Mouse (Mus musculus): ENCODE data around the gene H2-D1. TPM values are rescaled to one million over a fixed set of nuclear protein-coding genes. Genes with fewer than 3 reads are reported as not detected.
"Not testable (repeated sequence)": the region's sequence is repeated elsewhere in the genome, so short reads cannot be mapped to it uniquely, and the experiment has no call there.

The H2-D1 gene
- polyA plus RNA-seq, 1 experiment = 351 TPM

DNA sequence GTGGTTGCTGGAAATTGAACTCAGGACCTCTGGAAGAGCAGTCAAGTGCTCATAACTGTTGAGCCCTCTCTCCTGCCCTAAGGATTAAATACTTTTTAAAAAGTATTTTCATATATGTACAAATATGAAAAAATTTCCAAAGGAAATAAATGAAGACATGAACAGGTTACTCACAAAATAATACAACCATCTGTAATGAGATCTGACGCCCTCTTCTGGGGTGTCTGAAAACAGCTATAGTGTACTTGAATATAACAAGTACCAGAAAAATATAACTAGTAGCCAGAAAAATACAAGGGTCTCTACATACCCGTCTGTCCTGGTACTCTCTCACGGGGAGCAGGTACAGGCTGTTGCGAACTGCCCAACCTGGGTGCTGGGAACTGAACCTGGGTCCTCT lies 37.9 kb upstream of the H2-D1 start:
- H3K27me3 ChIP-seq (replicated peaks; ENCODE audit: control insufficient read depth, insufficient read depth, low read length) = no peaks in the 10 kb centered on the region
- no peaks in the 10 kb centered on the region; the same call in 1 of the 2 replicates for H3K36me3 ChIP-seq (ENCODE audit: control insufficient read depth, insufficient read depth, low read length)
- WGBS = 95% methylated on average over 4 of the region's 4 CpGs

DNA sequence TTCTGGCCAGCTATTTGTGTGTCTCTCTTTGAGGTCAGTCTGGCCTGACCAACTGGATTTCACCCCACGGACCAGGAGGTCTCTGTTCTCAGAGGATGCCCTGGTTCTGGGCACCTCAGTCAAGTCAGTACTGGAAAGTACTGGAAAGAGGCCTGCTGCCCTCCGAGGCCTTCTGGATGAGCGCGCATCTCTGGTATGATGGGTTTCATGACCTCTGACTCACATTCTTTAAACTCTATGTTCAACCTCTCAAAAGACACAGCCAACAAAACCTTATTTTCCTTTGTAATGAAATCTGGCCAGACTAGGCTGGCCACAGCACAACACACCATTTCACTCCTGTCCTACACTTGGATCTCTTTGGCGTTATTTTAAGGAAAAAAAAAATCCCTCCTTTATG lies 37.1 kb upstream of the H2-D1 start:
- no peak overlapping the region for H3K4me3 ChIP-seq (ENCODE audit: insufficient read depth, low read depth, low read length)
- no peak for DNase-seq
- no peaks in the 10 kb centered on the region for H3K4me1 ChIP-seq (ENCODE audit: control insufficient read depth, insufficient read depth, low read length)
- no peak overlapping the region for H3K27ac ChIP-seq (ENCODE audit: insufficient read depth, low read depth, low read length)
- TF ChIP-seq POLR2A (IDR thresholded peaks at IDR 0.05; ENCODE audit: low read depth, low read length) = no peak
- 85% methylated on average over 5 of the region's 5 CpGs for WGBS
- H3K27me3 ChIP-seq (replicated peaks; ENCODE audit: control insufficient read depth, insufficient read depth, low read length) = no peaks in the 10 kb centered on the region
- H3K36me3 ChIP-seq (ENCODE audit: control insufficient read depth, insufficient read depth, low read length) = no peaks in the 10 kb centered on the region; the same call in 1 of the 2 replicates

More for the DNA sequence above, 37.9 kb upstream of the H2-D1 start:
- no peaks in the 10 kb centered on the region for H3K4me1 ChIP-seq (ENCODE audit: control insufficient read depth, insufficient read depth, low read length)
- TF ChIP-seq CTCF (conservative IDR thresholded peaks at IDR 0.05; ENCODE audit: insufficient read depth, insufficient read length, low read depth, low read length) (no peak), POLR2A (IDR thresholded peaks at IDR 0.05; ENCODE audit: low read depth, low read length) (no peak)
- no peak overlapping the region for H3K27ac ChIP-seq (ENCODE audit: insufficient read depth, low read depth, low read length)
- no peak overlapping the region for H3K4me3 ChIP-seq (ENCODE audit: insufficient read depth, low read depth, low read length)
- DNase-seq = no peak

DNA sequence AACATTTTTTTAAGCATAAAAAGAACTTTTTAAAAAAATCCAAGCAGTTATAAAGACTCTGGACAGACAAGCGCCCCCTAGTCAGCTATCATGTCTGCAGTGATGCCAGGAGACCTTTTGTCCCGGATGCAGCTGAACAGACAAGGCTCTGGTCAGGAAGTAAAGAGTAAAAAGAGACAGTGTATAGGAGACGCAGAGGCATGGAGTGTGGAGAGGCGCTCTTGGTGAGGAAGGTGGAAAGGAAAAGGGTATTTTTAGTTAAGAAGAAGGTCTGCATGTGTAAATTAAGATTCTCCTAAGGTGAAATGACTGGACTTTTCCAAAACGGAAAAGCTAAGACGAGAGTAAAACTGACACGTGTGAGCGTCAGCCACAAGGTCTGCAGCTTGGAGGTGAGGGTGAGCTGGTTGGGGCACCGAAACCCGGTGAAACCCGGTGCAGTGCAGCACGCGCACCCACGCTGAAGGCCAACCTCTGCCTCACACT lies 35.9 kb upstream of the H2-D1 start:
- H3K27me3 ChIP-seq (replicated peaks; ENCODE audit: control insufficient read depth, insufficient read depth, low read length) = no peaks in the 10 kb centered on the region
- DNase-seq = no peak
- no peaks in the 10 kb centered on the region for H3K4me1 ChIP-seq (ENCODE audit: control insufficient read depth, insufficient read depth, low read length)
- no peak for TF ChIP-seq CTCF (conservative IDR thresholded peaks at IDR 0.05; ENCODE audit: insufficient read depth, insufficient read length, low read depth, low read length)
- TF ChIP-seq POLR2A (IDR thresholded peaks at IDR 0.05; ENCODE audit: low read depth, low read length) = no peak
- 72% methylated on average over 14 of the region's 14 CpGs for WGBS
- no peak overlapping the region for H3K27ac ChIP-seq (ENCODE audit: insufficient read depth, low read depth, low read length)
- H3K4me3 ChIP-seq (ENCODE audit: insufficient read depth, low read depth, low read length) = no peak overlapping the region
- no peaks in the 10 kb centered on the region for H3K36me3 ChIP-seq (ENCODE audit: control insufficient read depth, insufficient read depth, low read length)

DNA sequence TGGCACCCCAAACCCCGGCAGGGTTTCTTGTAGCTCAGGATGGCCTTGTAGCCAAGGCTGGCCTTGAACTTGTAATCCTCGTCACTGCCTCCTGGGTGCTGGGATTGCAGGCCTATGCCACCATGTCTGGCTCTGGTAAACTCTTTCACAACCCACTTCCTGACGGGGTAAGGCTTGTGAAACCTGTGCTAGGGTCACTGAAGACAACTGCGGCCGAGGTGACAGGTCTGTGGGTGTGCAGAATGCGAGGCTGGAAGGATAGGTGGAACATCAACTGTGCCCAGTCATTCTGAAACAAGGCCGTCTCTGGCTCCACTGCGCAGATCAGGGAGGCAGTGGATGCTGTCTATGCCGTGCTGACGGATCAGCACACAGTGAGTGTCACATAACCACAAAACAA lies 31.5 kb upstream of the H2-D1 start:
- TF ChIP-seq POLR2A (IDR thresholded peaks at IDR 0.05; ENCODE audit: low read depth, low read length) = no peak
- TF ChIP-seq CTCF (conservative IDR thresholded peaks at IDR 0.05; ENCODE audit: insufficient read depth, insufficient read length, low read depth, low read length) = no peak
- Histone ChIP-seq H3K4me3 (ENCODE audit: insufficient read depth, low read depth, low read length) (no peak overlapping the region), H3K27ac (ENCODE audit: insufficient read depth, low read depth, low read length) (no peak overlapping the region), H3K27me3 (replicated peaks; ENCODE audit: control insufficient read depth, insufficient read depth, low read length) (no peaks in the 10 kb centered on the region), H3K4me1 (ENCODE audit: control insufficient read depth, insufficient read depth, low read length) (peaks cover 4% of the 10 kb centered on the region; the same call in 1 of the 2 replicates), H3K36me3 (ENCODE audit: control insufficient read depth, insufficient read depth, low read length) (no peaks in the 10 kb centered on the region)
- 91% methylated on average over 10 of the region's 10 CpGs for WGBS
- no peak for DNase-seq

DNA sequence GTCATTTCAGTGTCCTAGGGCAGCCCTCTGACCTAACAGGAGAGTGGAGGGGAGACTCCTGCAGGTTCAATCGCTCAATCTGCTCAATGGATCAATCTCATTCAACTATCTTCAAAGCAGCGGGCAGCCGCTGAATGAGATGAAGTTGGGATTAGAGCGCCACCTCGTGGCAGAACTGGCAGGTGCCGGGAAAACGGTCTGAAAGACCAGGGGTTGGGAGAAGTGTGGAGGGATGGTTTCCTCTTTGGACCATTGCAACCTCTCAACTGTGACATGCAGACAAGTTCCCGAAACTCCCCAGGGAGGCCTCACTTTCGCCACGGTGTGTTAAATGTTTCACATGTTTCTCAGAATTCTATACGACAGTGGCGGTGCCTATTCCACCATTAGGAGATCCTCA lies 30.5 kb upstream of the H2-D1 start:
- peaks cover 4% of the 10 kb centered on the region; the same call in 1 of the 2 replicates for H3K4me1 ChIP-seq (ENCODE audit: control insufficient read depth, insufficient read depth, low read length)
- TF ChIP-seq CTCF (conservative IDR thresholded peaks at IDR 0.05; ENCODE audit: insufficient read depth, insufficient read length, low read depth, low read length) (peak; percentile 89), POLR2A (IDR thresholded peaks at IDR 0.05; ENCODE audit: low read depth, low read length) (no peak)
- peak; percentile 84 for DNase-seq
- 6% methylated on average over 12 of the region's 12 CpGs for WGBS
- no peak overlapping the region for H3K4me3 ChIP-seq (ENCODE audit: insufficient read depth, low read depth, low read length)
- H3K36me3 ChIP-seq (ENCODE audit: control insufficient read depth, insufficient read depth, low read length) = no peaks in the 10 kb centered on the region
- H3K27me3 ChIP-seq (replicated peaks; ENCODE audit: control insufficient read depth, insufficient read depth, low read length) = no peaks in the 10 kb centered on the region
- H3K27ac ChIP-seq (ENCODE audit: insufficient read depth, low read depth, low read length) = no peak overlapping the region

DNA sequence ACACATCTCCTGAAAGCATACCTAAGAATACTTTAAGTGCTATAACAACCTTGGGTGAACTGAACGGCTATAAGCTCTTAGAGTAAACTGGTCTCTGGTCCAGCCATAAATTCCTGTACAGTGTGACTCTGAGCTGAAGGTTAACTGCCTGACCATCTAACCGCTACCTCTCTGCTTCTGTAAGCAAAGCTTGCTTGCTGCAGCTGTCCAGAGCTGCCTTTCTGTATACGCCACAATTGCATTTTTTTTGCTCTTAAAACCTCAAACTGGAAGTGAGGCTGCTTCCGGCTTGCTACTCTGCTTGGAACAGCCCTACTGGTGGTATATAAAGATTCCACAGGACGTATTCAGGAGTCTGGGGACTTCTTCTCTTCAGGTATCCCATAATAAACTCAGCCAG lies 29.9 kb upstream of the H2-D1 start:
- Histone ChIP-seq H3K4me1 (ENCODE audit: control insufficient read depth, insufficient read depth, low read length) (peaks cover 4% of the 10 kb centered on the region; the same call in 1 of the 2 replicates), H3K4me3 (ENCODE audit: insufficient read depth, low read depth, low read length) (no peak overlapping the region), H3K27ac (ENCODE audit: insufficient read depth, low read depth, low read length) (peak overlapping the region; percentile 47; the same call in 1 of the 2 replicates), H3K36me3 (ENCODE audit: control insufficient read depth, insufficient read depth, low read length) (no peaks in the 10 kb centered on the region), H3K27me3 (replicated peaks; ENCODE audit: control insufficient read depth, insufficient read depth, low read length) (no peaks in the 10 kb centered on the region)
- TF ChIP-seq CTCF (conservative IDR thresholded peaks at IDR 0.05; ENCODE audit: insufficient read depth, insufficient read length, low read depth, low read length) = no peak
- TF ChIP-seq POLR2A (IDR thresholded peaks at IDR 0.05; ENCODE audit: low read depth, low read length) = no peak
- no peak for DNase-seq
- 60% methylated on average over 5 of the region's 5 CpGs for WGBS

DNA sequence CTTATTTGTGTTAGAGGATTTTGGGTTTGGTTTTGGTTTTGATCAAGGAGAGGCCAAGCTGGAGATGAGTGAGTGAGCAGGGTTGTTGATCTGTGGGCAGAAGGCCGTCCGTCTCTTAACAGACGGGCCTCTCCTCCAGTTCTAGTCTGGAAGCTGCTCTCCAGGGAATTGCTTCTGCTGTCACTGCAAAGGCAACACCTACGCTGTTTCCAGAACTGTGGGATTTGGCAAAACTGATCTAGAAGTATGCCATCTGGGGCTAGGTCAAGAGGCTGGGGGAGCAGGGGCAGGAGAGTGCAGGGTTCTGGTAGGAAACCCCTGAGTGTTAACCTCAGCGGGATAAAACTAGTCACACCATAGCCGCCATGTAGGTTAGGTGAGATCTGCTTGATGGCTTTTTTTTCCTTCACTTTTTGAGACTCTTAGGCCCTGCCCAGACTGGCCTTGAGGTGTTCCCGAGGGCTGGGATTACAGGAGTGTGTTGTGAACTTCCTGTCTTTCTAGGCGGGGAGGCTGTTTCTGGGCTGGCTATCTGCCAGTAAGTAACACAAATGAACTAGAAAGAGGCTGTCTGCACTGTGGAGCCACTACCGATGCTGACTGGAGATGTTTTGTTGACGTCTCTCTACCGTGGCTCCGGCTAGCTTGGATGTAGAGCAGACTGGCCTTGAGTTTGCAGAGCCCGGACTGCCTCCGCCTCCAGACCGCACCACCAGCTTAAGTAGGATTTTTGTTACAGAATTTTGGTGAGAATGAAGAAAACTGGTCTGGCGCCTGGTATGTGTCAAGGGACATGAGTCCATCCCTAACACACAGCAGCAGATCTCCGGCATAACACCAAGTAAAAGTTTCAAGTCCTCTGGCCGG lies 29.2 kb upstream of the H2-D1 start, which contains the start of gene Atp6v1g2:
Gene Atp6v1g2, plus strand, starts transcription at position 547 of the 867 bp plus-strand sequence.
- peak; percentile 59 for DNase-seq

DNA sequence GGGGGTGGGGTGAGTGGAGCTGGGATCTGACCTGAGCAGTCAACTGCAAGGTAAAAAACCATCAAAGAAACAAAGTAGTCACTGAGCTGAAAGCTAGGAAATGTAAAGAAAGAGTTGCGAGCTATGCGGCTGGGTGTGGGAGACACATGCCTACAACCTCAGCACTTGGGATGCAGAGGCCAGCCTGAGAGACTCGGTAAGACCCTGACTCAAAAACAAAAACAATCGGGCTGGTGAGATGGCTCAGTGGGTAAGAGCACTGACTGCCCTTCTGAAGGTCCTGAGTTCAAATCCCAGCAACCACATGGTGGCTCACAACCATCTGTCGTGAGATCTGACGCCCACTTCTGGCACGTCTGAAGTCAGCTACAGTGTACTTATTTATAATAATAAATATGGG lies 28.4 kb upstream of the H2-D1 start:
- not testable (repeated sequence) for H3K4me1 ChIP-seq (ENCODE audit: control insufficient read depth, insufficient read depth, low read length); H3K36me3 ChIP-seq (ENCODE audit: control insufficient read depth, insufficient read depth, low read length); H3K27me3 ChIP-seq (replicated peaks; ENCODE audit: control insufficient read depth, insufficient read depth, low read length); DNase-seq; H3K4me3 ChIP-seq (ENCODE audit: insufficient read depth, low read depth, low read length); H3K27ac ChIP-seq (ENCODE audit: insufficient read depth, low read depth, low read length)
- 75% methylated on average over 7 of the region's 7 CpGs for WGBS

More for the DNA sequence above, 29.2 kb upstream of the H2-D1 start, which contains the start of gene Atp6v1g2:
- Histone ChIP-seq H3K4me1 (ENCODE audit: control insufficient read depth, insufficient read depth, low read length) (peaks cover 4% of the 10 kb centered on the region; the same call in 1 of the 2 replicates), H3K27ac (ENCODE audit: insufficient read depth, low read depth, low read length) (peak within 1 kb of the TSS; percentile 47), H3K27me3 (replicated peaks; ENCODE audit: control insufficient read depth, insufficient read depth, low read length) (no peaks in the 10 kb centered on the region), H3K4me3 (ENCODE audit: insufficient read depth, low read depth, low read length) (no peak within 1 kb of the TSS), H3K36me3 (ENCODE audit: control insufficient read depth, insufficient read depth, low read length) (no peaks in the 10 kb centered on the region)
- TF ChIP-seq POLR2A (IDR thresholded peaks at IDR 0.05; ENCODE audit: low read depth, low read length) = no peak
- no peak for TF ChIP-seq CTCF (conservative IDR thresholded peaks at IDR 0.05; ENCODE audit: insufficient read depth, insufficient read length, low read depth, low read length)
- WGBS = 41% methylated on average over 18 of the region's 18 CpGs
